Mouse (Mus musculus): ENCODE results near the gene Cbfa2t2.

DNA sequence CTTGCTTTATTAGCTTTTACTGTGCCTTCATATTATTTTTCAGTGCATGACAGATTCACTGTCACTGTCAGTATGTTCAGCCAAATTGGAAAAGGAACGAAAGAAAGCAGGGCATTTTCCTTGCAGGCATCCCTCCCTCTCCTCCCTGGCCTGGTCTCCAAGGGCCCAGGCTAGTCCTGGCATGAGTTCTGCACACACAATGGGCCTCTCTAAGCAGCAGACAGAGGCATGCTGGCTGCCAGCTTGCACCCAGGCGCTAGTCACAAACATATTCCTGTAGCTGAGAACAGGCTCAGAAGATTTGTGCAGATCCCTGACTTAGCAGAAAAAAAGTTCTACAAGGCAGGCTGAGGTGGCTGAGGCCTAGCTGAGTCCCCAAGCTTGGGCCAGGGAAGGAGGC is 37.0 kb upstream of the Cbfa2t2 start:
- TF ChIP-seq EP300 (IDR thresholded peaks at IDR 0.05; ENCODE audit: low read depth) (no peak), CTCF (IDR thresholded peaks at IDR 0.05; ENCODE audit: low read depth) (no peak)

All from liver, postnatal 0 days (tissue).